Mouse (Mus musculus): ENCODE data around the gene Fam83f. TPM values are rescaled to one million over a fixed set of nuclear protein-coding genes. Genes with fewer than 3 reads are reported as not detected.

The Fam83f gene
- polyA plus RNA-seq, 1 experiment = 1.1 TPM

- TF ChIP-seq CTCF (IDR thresholded peaks at IDR 0.05; ENCODE audit: extremely low read depth, insufficient read depth, insufficient read length, insufficient replicate concordance) = no peak
- no peak for TF ChIP-seq POLR2A (IDR thresholded peaks at IDR 0.05; ENCODE audit: low read depth, low read length)
- H3K27ac ChIP-seq (ENCODE audit: insufficient read depth, low read length) = no peak overlapping the region
- H3K4me1 ChIP-seq (ENCODE audit: control insufficient read depth, insufficient read depth, insufficient read length) = no peaks in the 10 kb centered on the region
- no peak overlapping the region for H3K4me3 ChIP-seq (ENCODE audit: extremely low read depth, insufficient read depth, insufficient read length)
- peaks cover 1% of the 10 kb centered on the region; the same call in 1 of the 2 replicates for H3K36me3 ChIP-seq (ENCODE audit: control insufficient read depth, insufficient read depth, low read length)
- H3K27me3 ChIP-seq (ENCODE audit: control insufficient read depth, insufficient read depth, low read length) = no peaks in the 10 kb centered on the region
- 74% methylated on average over 5 of the region's 5 CpGs for WGBS
- DNase-seq (ENCODE audit: low read depth in 1 of 2, low spot score in 2 of 2) = no peak
Measured at GRCm38 (mm10) chr15:80748979-80749378, 77.3 kb downstream of the Fam83f start.

Other genes starting within 250 kb of the Fam83f start
- gene Enthd1, start 106.7 kb upstream of the Fam83f start, polyA plus RNA-seq (2012; rRNA removed) = 0.05 TPM in 2 replicates
- gene Grap2, start 99.3 kb upstream of the Fam83f start, polyA plus RNA-seq (2012; rRNA removed) = 54.4 and 58.2 TPM in 2 replicates
- gene Tnrc6b, start 39.5 kb downstream of the Fam83f start, polyA plus RNA-seq (2012; rRNA removed) = 22.3 and 28.2 TPM in 2 replicates